In the genomic region with DNA sequence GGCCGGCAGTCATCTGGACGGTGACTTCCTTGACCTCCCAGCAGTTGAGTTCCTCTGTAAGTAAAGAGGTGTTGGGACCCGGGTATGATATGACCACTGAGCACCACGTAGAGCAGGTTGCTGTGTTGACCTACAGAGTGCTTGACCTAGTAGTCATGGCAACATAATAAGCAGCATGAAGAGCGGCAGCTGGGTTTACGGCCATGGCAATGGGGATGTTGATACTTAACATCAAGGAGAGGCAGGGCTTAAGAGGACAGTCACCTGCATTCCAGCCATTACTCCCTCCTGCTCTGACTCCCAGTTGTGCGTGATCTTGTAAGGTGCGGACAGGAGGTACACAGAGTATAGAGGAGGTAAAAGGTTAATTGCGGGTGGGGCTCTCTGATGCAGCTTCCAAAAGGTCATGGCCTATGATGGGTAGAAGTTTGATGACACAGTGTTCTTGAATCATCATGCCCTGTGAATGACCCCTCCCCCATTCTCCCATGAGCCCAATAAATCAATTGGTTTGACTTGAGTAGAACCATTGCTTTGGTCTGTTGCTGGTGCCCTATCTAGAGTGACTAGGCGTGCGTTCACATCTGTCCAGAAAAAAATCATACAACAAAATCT, we compare ENCODE assay signal across 17 mouse cellular contexts. TPM values are rescaled to one million over a fixed set of nuclear protein-coding genes. Genes with fewer than 3 reads are reported as not detected.
DNase-seq lines count a peak whose midpoint lies in the region; ATAC-seq and TF ChIP-seq lines count a peak whose summit lies in the region.
"Had no signal": no experiment of that assay in that cellular context is flagged by ENCODE, and none has a peak within 500 bp of the region (broad histone marks: within the 10 kb centered on the region; RNA-seq: fewer than 3 reads in every experiment).

No protein-coding gene starts in this region.

- no peaks in the 10 kb centered on the region for H3K9me3 ChIP-seq in megakaryocyte, embryonic 14.5 days
- no peaks in the 10 kb centered on the region for H3K9me3 ChIP-seq in lung, embryonic 16.5 days (ENCODE audit: control insufficient read depth, low read length)
- no peaks in the 10 kb centered on the region for H3K9me3 ChIP-seq in stomach, postnatal 0 days (ENCODE audit: control insufficient read depth, low read length)
- H3K9me3 ChIP-seq: forebrain, embryonic 10.5 days; limb, embryonic 13.5 days; neural tube, embryonic 13.5 days had no signal

- peak; percentile 53 for TF ChIP-seq EP300 in stomach, postnatal 0 days (optimal IDR thresholded peaks at IDR 0.05)

- DNase-seq in heart, adult 11 months: peak; percentile 90
- no peak for DNase-seq in heart, adult 8-10 months (ENCODE audit: low spot score)
- no peak for DNase-seq in stomach, postnatal 0 days (ENCODE audit: low spot score)
- no peak for DNase-seq in c-Kit-positive CD71-positive TER-119-positive erythroid progenitor cells, embryonic 14.5 days (ENCODE audit: low spot score)
- DNase-seq: cerebellum, adult 18-20 months; gastrocnemius, postnatal 14 days; kidney, postnatal 25 days; thymus, postnatal 14 days had no signal

- no peak for TF ChIP-seq CTCF in stomach, postnatal 0 days (IDR thresholded peaks at IDR 0.05; ENCODE audit: low read depth)

- no peak overlapping the region for H3K9ac ChIP-seq in lung, embryonic 16.5 days (ENCODE audit: low read length)
- no peak overlapping the region for H3K9ac ChIP-seq in stomach, postnatal 0 days (ENCODE audit: low read length)
- H3K9ac ChIP-seq: limb, embryonic 13.5 days; neural tube, embryonic 13.5 days had no signal

- WGBS in lung, embryonic 16.5 days: 60% methylated on average over 11 of the region's 11 CpGs
- WGBS in stomach, postnatal 0 days: 59% methylated on average over 11 of the region's 11 CpGs

- H3K27me3 ChIP-seq in megakaryocyte, embryonic 14.5 days (replicated peaks): peaks cover 16% of the 10 kb centered on the region
- H3K27me3 ChIP-seq in lung, embryonic 16.5 days (ENCODE audit: control insufficient read depth, insufficient read depth, low read depth, low read length): no peaks in the 10 kb centered on the region
- H3K27me3 ChIP-seq in stomach, postnatal 0 days (ENCODE audit: control insufficient read depth, insufficient read depth, low read length): no peaks in the 10 kb centered on the region
- H3K27me3 ChIP-seq: limb, embryonic 13.5 days; neural tube, embryonic 13.5 days; Patski had no signal

- no peak overlapping the region for H3K27ac ChIP-seq in lung, embryonic 16.5 days (ENCODE audit: low read length)
- 0 out of 2 replicates have a peak overlapping the region, but pooled peaks have one; percentile 2 for H3K27ac ChIP-seq in stomach, postnatal 0 days (replicated peaks)
- H3K27ac ChIP-seq: limb, embryonic 13.5 days; neural tube, embryonic 13.5 days had no signal

- peak overlapping the region; percentile 31 for H3K4me3 ChIP-seq in megakaryocyte, embryonic 14.5 days (replicated peaks)
- H3K4me3 ChIP-seq in lung, embryonic 16.5 days (ENCODE audit: low read length): no peak overlapping the region
- no peak overlapping the region for H3K4me3 ChIP-seq in stomach, postnatal 0 days (ENCODE audit: low read depth, low read length)
- H3K4me3 ChIP-seq: forebrain, embryonic 10.5 days; limb, embryonic 13.5 days; neural tube, embryonic 13.5 days had no signal

- no peaks in the 10 kb centered on the region for H3K36me3 ChIP-seq in megakaryocyte, embryonic 14.5 days (replicated peaks; ENCODE audit: low read length)
- no peaks in the 10 kb centered on the region for H3K36me3 ChIP-seq in lung, embryonic 16.5 days (ENCODE audit: control insufficient read depth, insufficient read depth, low read length)
- H3K36me3 ChIP-seq in stomach, postnatal 0 days (ENCODE audit: control insufficient read depth, insufficient read depth, low read length): no peaks in the 10 kb centered on the region
- H3K36me3 ChIP-seq: forebrain, embryonic 10.5 days; limb, embryonic 13.5 days; neural tube, embryonic 13.5 days had no signal

- peaks cover 25% of the 10 kb centered on the region for H3K4me1 ChIP-seq in megakaryocyte, embryonic 14.5 days
- peaks cover 8% of the 10 kb centered on the region for H3K4me1 ChIP-seq in lung, embryonic 16.5 days (replicated peaks; ENCODE audit: control insufficient read depth, insufficient read depth, low read length)
- no peaks in the 10 kb centered on the region for H3K4me1 ChIP-seq in stomach, postnatal 0 days (replicated peaks; ENCODE audit: control insufficient read depth, insufficient read depth)
- H3K4me1 ChIP-seq: forebrain, embryonic 10.5 days; limb, embryonic 13.5 days; neural tube, embryonic 13.5 days had no signal

- no peak overlapping the region for H3K4me2 ChIP-seq in lung, embryonic 16.5 days (ENCODE audit: low read depth, low read length)
- no peak overlapping the region for H3K4me2 ChIP-seq in stomach, postnatal 0 days (replicated peaks; ENCODE audit: low read depth)
- H3K4me2 ChIP-seq: heart, embryonic 11.5 days; limb, embryonic 13.5 days; neural tube, embryonic 13.5 days had no signal

- no peak for ATAC-seq in megakaryocyte, adult 5-6 weeks (ENCODE audit: poor library complexity, severe bottlenecking)
- peak; percentile 67; the same call in 1 of the 2 replicates for ATAC-seq in lung, embryonic 16.5 days (ENCODE audit: low read depth)
- peak; percentile 83 for ATAC-seq in stomach, postnatal 0 days (ENCODE audit: low FRiP score, low TSS enrichment)
- no peak for ATAC-seq in CD4-positive, CD25-positive, alpha-beta regulatory T cell, adult 4 months
- ATAC-seq: Patski had no signal

RNA-seq across cellular contexts. Expression of a gene that starts 47.4 kb away (rescaled TPM):
- total RNA-seq in heart, adult 8-10 months (2022): 100 to 1,000 TPM; 111 to 152 (median 125) TPM
- polyA plus RNA-seq in megakaryocyte, embryonic 14.5 days (2012; ENCODE audit: insufficient read depth, low replicate concordance): 10.0 and 21.0 TPM in 2 replicates
- 56.3 and 63.6 TPM in 2 replicates for total RNA-seq in megakaryocyte, adult 5-6 weeks (2015)
- 76.9 and 85.5 TPM in 2 replicates for total RNA-seq in megakaryocyte, adult 5-6 weeks (2017)
- polyA plus RNA-seq in lung, embryonic 16.5 days (2015; fragmentation: Nextera tagmentation; extraction: Ambion mirVana): 93.3 and 96.3 TPM in 2 replicates
- 34.0 and 38.2 TPM in 2 replicates for polyA plus RNA-seq in stomach, postnatal 0 days (2015; fragmentation: Nextera tagmentation; extraction: Ambion mirVana)
- 10 to 100 TPM; 21.8 to 29.7 TPM for polyA plus RNA-seq in CD4-positive, CD25-positive, alpha-beta regulatory T cell, adult 4 months (2017; shearing (Covaris generic))

Comparison
In these comparisons a context has a peak if more than half of its experiments do, and no peak if none do; other contexts are left out.
1. ATAC-seq: peak in lung, embryonic 16.5 days (single experiment) and stomach, postnatal 0 days (single experiment); none in megakaryocyte, adult 5-6 weeks (single experiment) and CD4-positive, CD25-positive, alpha-beta regulatory T cell, adult 4 months (single experiment).